Mouse (Mus musculus) spleen, adult 2 months (tissue): Measurements from ENCODE around the gene Rab9.

Experiments used
- CTCF ChIP-seq: fragments of 200-500 bp; IDR thresholded peaks from 2 replicates; pipeline ENCODE4 v1.5.1; 2011; ENCODE audit warnings: mild to moderate bottlenecking, inconsistent platforms; ENCODE audit not compliant: insufficient read depth, insufficient read length, insufficient replicate concordance; ENCODE audit errors: extremely low read depth
- POLR2A ChIP-seq: fragments of 200-500 bp; IDR thresholded peaks from 2 replicates; pipeline ENCODE4 v1.6.1; 2011; ENCODE audit warnings: low read depth, low read length, inconsistent platforms

DNA sequence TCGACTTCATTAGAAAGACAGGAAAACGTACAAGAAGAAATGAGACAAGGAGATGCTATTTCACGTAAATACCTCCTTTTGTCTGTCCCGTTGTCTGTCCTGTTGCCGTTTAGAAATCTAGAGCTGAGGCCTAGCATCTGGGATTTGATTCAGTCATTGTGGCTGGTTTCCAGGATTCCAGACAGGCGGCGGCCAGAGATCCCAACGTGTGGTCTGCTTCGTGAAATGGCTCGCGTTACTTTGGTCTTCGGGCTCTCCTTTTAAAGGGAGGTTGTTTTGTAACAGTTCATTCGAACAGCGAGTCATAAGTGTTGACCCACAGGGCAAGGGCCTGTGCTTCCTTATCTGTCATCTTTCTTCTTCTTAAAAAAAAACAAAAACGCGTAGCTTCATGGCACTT is 38.7 kb upstream of the Rab9 start, which contains the start of gene Tceanc:
- TF ChIP-seq CTCF (no peak), POLR2A (no peak)
